Mouse (Mus musculus): ENCODE measurements around the gene Serpinb7. TPM values are rescaled to one million over a fixed set of nuclear protein-coding genes. Genes with fewer than 3 reads are reported as not detected.

Serpinb7 gene
- 0.28 TPM in 1 of 2 replicates, not detected in the other for polyA plus RNA-seq (2014; fragmentation: Nextera tagmentation; extraction: Ambion mirVana)

- Histone ChIP-seq H3K4me1 (ENCODE audit: control insufficient read depth, insufficient read depth, low read length) (no peaks in the 10 kb centered on the region), H3K27me3 (ENCODE audit: control insufficient read depth, insufficient read depth, low read length) (no peaks in the 10 kb centered on the region), H3K36me3 (ENCODE audit: control insufficient read depth, insufficient read depth, low read length) (no peaks in the 10 kb centered on the region), H3K4me3 (ENCODE audit: low read depth, low read length) (no peak within 1 kb of the TSS), H3K9me3 (ENCODE audit: control insufficient read depth, low read length) (no peaks in the 10 kb centered on the region), H3K9ac (replicated peaks; ENCODE audit: low read depth, low read length) (no peak within 1 kb of the TSS), H3K4me2 (ENCODE audit: low read depth, low read length) (no peak within 1 kb of the TSS), H3K27ac (ENCODE audit: low read depth, low read length) (no peak within 1 kb of the TSS)
- ATAC-seq (ENCODE audit: low read depth): no peak
- WGBS: 88% methylated on average over 3 of the region's 3 CpGs
Measured at GRCm38 (mm10) chr1:107399355-107399754, at the start of gene Serpinb7. TSS of gene Serpinb7 (plus strand) at chr1:107399655.

GRCm38 (mm10) chr1:107350392-107350791, 49.1 kb upstream of the Serpinb7 start:
- no peak for ATAC-seq (ENCODE audit: low read depth)

GRCm38 (mm10) chr1:107351115-107351514, 48.3 kb upstream of the Serpinb7 start:
- no peak for ATAC-seq (ENCODE audit: low read depth)
- Histone ChIP-seq H3K9me3 (ENCODE audit: control insufficient read depth, low read length) (no peaks in the 10 kb centered on the region), H3K4me3 (ENCODE audit: low read depth, low read length) (no peak overlapping the region), H3K27me3 (ENCODE audit: control insufficient read depth, insufficient read depth, low read length) (no peaks in the 10 kb centered on the region), H3K4me2 (ENCODE audit: low read depth, low read length) (no peak overlapping the region), H3K4me1 (ENCODE audit: control insufficient read depth, insufficient read depth, low read length) (no peaks in the 10 kb centered on the region), H3K36me3 (ENCODE audit: control insufficient read depth, insufficient read depth, low read length) (no peaks in the 10 kb centered on the region), H3K27ac (ENCODE audit: low read depth, low read length) (no peak overlapping the region), H3K9ac (replicated peaks; ENCODE audit: low read depth, low read length) (no peak overlapping the region)
- 94% methylated on average over 2 of the region's 2 CpGs for WGBS

More at GRCm38 (mm10) chr1:107350392-107350791, 49.1 kb upstream of the Serpinb7 start:
- no peak overlapping the region for H3K4me2 ChIP-seq (ENCODE audit: low read depth, low read length)
- no peak overlapping the region for H3K9ac ChIP-seq (replicated peaks; ENCODE audit: low read depth, low read length)
- 55% methylated on average over 3 of the region's 3 CpGs for WGBS
- no peaks in the 10 kb centered on the region for H3K4me1 ChIP-seq (ENCODE audit: control insufficient read depth, insufficient read depth, low read length)
- no peak overlapping the region for H3K4me3 ChIP-seq (ENCODE audit: low read depth, low read length)
- H3K27ac ChIP-seq (ENCODE audit: low read depth, low read length): no peak overlapping the region
- H3K9me3 ChIP-seq (ENCODE audit: control insufficient read depth, low read length): no peaks in the 10 kb centered on the region
- no peaks in the 10 kb centered on the region for H3K27me3 ChIP-seq (ENCODE audit: control insufficient read depth, insufficient read depth, low read length)
- H3K36me3 ChIP-seq (ENCODE audit: control insufficient read depth, insufficient read depth, low read length): no peaks in the 10 kb centered on the region

GRCm38 (mm10) chr1:107353046-107353445, 46.4 kb upstream of the Serpinb7 start:
- H3K9me3 ChIP-seq (ENCODE audit: control insufficient read depth, low read length): no peaks in the 10 kb centered on the region
- H3K9ac ChIP-seq (replicated peaks; ENCODE audit: low read depth, low read length): no peak overlapping the region
- no peaks in the 10 kb centered on the region for H3K27me3 ChIP-seq (ENCODE audit: control insufficient read depth, insufficient read depth, low read length)
- ATAC-seq (ENCODE audit: low read depth): no peak
- no peaks in the 10 kb centered on the region for H3K4me1 ChIP-seq (ENCODE audit: control insufficient read depth, insufficient read depth, low read length)
- WGBS: 35% methylated on average over 3 of the region's 3 CpGs
- no peak overlapping the region for H3K4me2 ChIP-seq (ENCODE audit: low read depth, low read length)
- H3K36me3 ChIP-seq (ENCODE audit: control insufficient read depth, insufficient read depth, low read length): no peaks in the 10 kb centered on the region
- no peak overlapping the region for H3K4me3 ChIP-seq (ENCODE audit: low read depth, low read length)
- no peak overlapping the region for H3K27ac ChIP-seq (ENCODE audit: low read depth, low read length)

- 63% methylated on average over 1 of the region's 1 CpGs for WGBS
- no peak for ATAC-seq (ENCODE audit: low read depth)
- no peaks in the 10 kb centered on the region for H3K27me3 ChIP-seq (ENCODE audit: control insufficient read depth, insufficient read depth, low read length)
Measured at GRCm38 (mm10) chr1:107360898-107361297, 38.6 kb upstream of the Serpinb7 start, which contains the start of gene Serpinb11. TSS of gene Serpinb11 (plus strand) at chr1:107361198.

GRCm38 (mm10) chr1:107365973-107366372, 33.5 kb upstream of the Serpinb7 start:
- H3K36me3 ChIP-seq (ENCODE audit: control insufficient read depth, insufficient read depth, low read length): no peaks in the 10 kb centered on the region
- no peak for ATAC-seq (ENCODE audit: low read depth)
- no peaks in the 10 kb centered on the region for H3K27me3 ChIP-seq (ENCODE audit: control insufficient read depth, insufficient read depth, low read length)
- no peaks in the 10 kb centered on the region for H3K9me3 ChIP-seq (ENCODE audit: control insufficient read depth, low read length)
- 77% methylated on average over 7 of the region's 7 CpGs for WGBS
- H3K4me3 ChIP-seq (ENCODE audit: low read depth, low read length): no peak overlapping the region
- H3K9ac ChIP-seq (replicated peaks; ENCODE audit: low read depth, low read length): no peak overlapping the region
- H3K27ac ChIP-seq (ENCODE audit: low read depth, low read length): no peak overlapping the region
- H3K4me1 ChIP-seq (ENCODE audit: control insufficient read depth, insufficient read depth, low read length): no peaks in the 10 kb centered on the region
- no peak overlapping the region for H3K4me2 ChIP-seq (ENCODE audit: low read depth, low read length)

More at GRCm38 (mm10) chr1:107360898-107361297, 38.6 kb upstream of the Serpinb7 start, which contains the start of gene Serpinb11:
- H3K4me1 ChIP-seq (ENCODE audit: control insufficient read depth, insufficient read depth, low read length): no peaks in the 10 kb centered on the region
- H3K36me3 ChIP-seq (ENCODE audit: control insufficient read depth, insufficient read depth, low read length): no peaks in the 10 kb centered on the region
- H3K27ac ChIP-seq (ENCODE audit: low read depth, low read length): no peak within 1 kb of the TSS
- no peak within 1 kb of the TSS for H3K4me3 ChIP-seq (ENCODE audit: low read depth, low read length)
- no peak within 1 kb of the TSS for H3K9ac ChIP-seq (replicated peaks; ENCODE audit: low read depth, low read length)
- H3K4me2 ChIP-seq (ENCODE audit: low read depth, low read length): no peak within 1 kb of the TSS
- H3K9me3 ChIP-seq (ENCODE audit: control insufficient read depth, low read length): no peaks in the 10 kb centered on the region

- Histone ChIP-seq H3K4me3 (ENCODE audit: low read depth, low read length) (no peak overlapping the region), H3K4me2 (ENCODE audit: low read depth, low read length) (no peak overlapping the region), H3K4me1 (ENCODE audit: control insufficient read depth, insufficient read depth, low read length) (no peaks in the 10 kb centered on the region), H3K27me3 (ENCODE audit: control insufficient read depth, insufficient read depth, low read length) (no peaks in the 10 kb centered on the region), H3K9ac (replicated peaks; ENCODE audit: low read depth, low read length) (no peak overlapping the region), H3K9me3 (ENCODE audit: control insufficient read depth, low read length) (no peaks in the 10 kb centered on the region), H3K36me3 (ENCODE audit: control insufficient read depth, insufficient read depth, low read length) (no peaks in the 10 kb centered on the region), H3K27ac (ENCODE audit: low read depth, low read length) (no peak overlapping the region)
- 85% methylated on average over 2 of the region's 2 CpGs for WGBS
- no peak for ATAC-seq (ENCODE audit: low read depth)
Measured at GRCm38 (mm10) chr1:107368944-107369343, 30.5 kb upstream of the Serpinb7 start.

- Histone ChIP-seq H3K36me3 (ENCODE audit: control insufficient read depth, insufficient read depth, low read length) (no peaks in the 10 kb centered on the region), H3K4me3 (ENCODE audit: low read depth, low read length) (no peak overlapping the region), H3K4me1 (ENCODE audit: control insufficient read depth, insufficient read depth, low read length) (no peaks in the 10 kb centered on the region), H3K27ac (ENCODE audit: low read depth, low read length) (no peak overlapping the region), H3K9me3 (ENCODE audit: control insufficient read depth, low read length) (no peaks in the 10 kb centered on the region), H3K4me2 (ENCODE audit: low read depth, low read length) (no peak overlapping the region), H3K27me3 (ENCODE audit: control insufficient read depth, insufficient read depth, low read length) (no peaks in the 10 kb centered on the region), H3K9ac (replicated peaks; ENCODE audit: low read depth, low read length) (no peak overlapping the region)
- ATAC-seq (ENCODE audit: low read depth): no peak
- 80% methylated on average over 4 of the region's 4 CpGs for WGBS
Measured at GRCm38 (mm10) chr1:107376952-107377351, 22.5 kb upstream of the Serpinb7 start.

GRCm38 (mm10) chr1:107378368-107378767, 21.1 kb upstream of the Serpinb7 start:
- no peaks in the 10 kb centered on the region for H3K27me3 ChIP-seq (ENCODE audit: control insufficient read depth, insufficient read depth, low read length)
- no peak overlapping the region for H3K4me2 ChIP-seq (ENCODE audit: low read depth, low read length)
- H3K9ac ChIP-seq (replicated peaks; ENCODE audit: low read depth, low read length): no peak overlapping the region
- no peak overlapping the region for H3K4me3 ChIP-seq (ENCODE audit: low read depth, low read length)
- H3K36me3 ChIP-seq (ENCODE audit: control insufficient read depth, insufficient read depth, low read length): no peaks in the 10 kb centered on the region
- no peaks in the 10 kb centered on the region for H3K4me1 ChIP-seq (ENCODE audit: control insufficient read depth, insufficient read depth, low read length)
- H3K9me3 ChIP-seq (ENCODE audit: control insufficient read depth, low read length): no peaks in the 10 kb centered on the region
- H3K27ac ChIP-seq (ENCODE audit: low read depth, low read length): no peak overlapping the region
- no peak for ATAC-seq (ENCODE audit: low read depth)

Measured in neural tube, embryonic 14.5 days (tissue).